Comparison of ENCODE assay signal across 24 mouse cellular contexts in the genomic region with DNA sequence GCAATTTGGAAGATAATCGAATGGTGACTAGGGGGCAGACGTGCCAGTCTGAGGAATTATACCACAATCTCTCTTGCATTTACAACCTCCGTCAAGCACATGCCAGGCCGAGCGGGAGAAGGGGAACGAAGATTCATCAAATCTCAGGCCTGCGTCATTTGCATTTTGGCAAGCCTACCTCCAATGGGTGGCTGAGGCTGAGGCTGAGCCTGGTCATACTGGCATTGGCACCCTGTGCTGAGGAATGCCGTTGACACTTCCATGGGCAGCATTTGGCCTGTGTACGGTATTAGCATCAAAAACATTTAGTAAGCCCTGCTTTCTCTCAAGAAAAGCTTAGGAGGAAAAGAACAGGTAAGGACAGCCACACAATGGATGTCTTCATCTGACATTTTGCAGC.
DNase-seq lines count a peak whose midpoint lies in the region; ATAC-seq lines count a peak whose summit lies in the region.
"Had no signal": no experiment of that assay in that cellular context is flagged by ENCODE, and none has a peak within 500 bp of the region (broad histone marks: within the 10 kb centered on the region; RNA-seq: fewer than 3 reads in every experiment).

No protein-coding gene starts in this region.

- peak; percentile 45 to 59 for DNase-seq in cerebellum, postnatal 10 days
- DNase-seq in hindbrain, embryonic 10.5 days (ENCODE audit: low spot score), result no peak
- no peak for DNase-seq in midbrain, embryonic 10.5 days (ENCODE audit: low spot score)
- DNase-seq: adrenal gland, adult 8-10 months; adrenal gland, postnatal 36 days; B cell, adult 2 months; cerebellum, adult 18-20 months; cerebellum, adult 9-11 months; embryo, embryonic 11 days; gastrocnemius, postnatal 10 days; heart, adult 18-20 months; heart, postnatal 10 days; heart, postnatal 4 days had no signal

- no peaks in the 10 kb centered on the region for H3K4me1 ChIP-seq in hindbrain, embryonic 15.5 days (replicated peaks)
- no peaks in the 10 kb centered on the region for H3K4me1 ChIP-seq in hindbrain, embryonic 10.5 days (replicated peaks)
- no peaks in the 10 kb centered on the region for H3K4me1 ChIP-seq in midbrain, embryonic 13.5 days (replicated peaks)
- H3K4me1 ChIP-seq in midbrain, embryonic 10.5 days, result no peaks in the 10 kb centered on the region
- peaks cover 2% of the 10 kb centered on the region; the same call in 1 of the 2 replicates for H3K4me1 ChIP-seq in midbrain, embryonic 16.5 days (ENCODE audit: control insufficient read depth, insufficient read depth, low read length)
- H3K4me1 ChIP-seq: embryonic facial prominence, embryonic 12.5 days; forebrain, embryonic 15.5 days; heart, embryonic 10.5 days; intestine, embryonic 15.5 days had no signal

- no peak overlapping the region for H3K27ac ChIP-seq in hindbrain, embryonic 15.5 days (replicated peaks)
- H3K27ac ChIP-seq in hindbrain, embryonic 10.5 days, result no peak overlapping the region
- no peak overlapping the region for H3K27ac ChIP-seq in midbrain, embryonic 13.5 days
- H3K27ac ChIP-seq in midbrain, embryonic 10.5 days (replicated peaks), result no peak overlapping the region
- H3K27ac ChIP-seq in midbrain, embryonic 16.5 days (ENCODE audit: low read length), result no peak overlapping the region
- H3K27ac ChIP-seq: embryonic facial prominence, embryonic 12.5 days; forebrain, embryonic 15.5 days; heart, embryonic 10.5 days; intestine, embryonic 15.5 days had no signal

- H3K4me3 ChIP-seq in hindbrain, embryonic 15.5 days, result no peak overlapping the region
- no peak overlapping the region for H3K4me3 ChIP-seq in hindbrain, embryonic 10.5 days
- no peak overlapping the region for H3K4me3 ChIP-seq in midbrain, embryonic 13.5 days (replicated peaks)
- no peak overlapping the region for H3K4me3 ChIP-seq in midbrain, embryonic 10.5 days
- H3K4me3 ChIP-seq in midbrain, embryonic 16.5 days (ENCODE audit: low read depth, low read length), result no peak overlapping the region
- H3K4me3 ChIP-seq: embryonic facial prominence, embryonic 12.5 days; forebrain, embryonic 15.5 days; heart, embryonic 10.5 days; intestine, embryonic 15.5 days had no signal

- H3K36me3 ChIP-seq in hindbrain, embryonic 15.5 days, result no peaks in the 10 kb centered on the region
- no peaks in the 10 kb centered on the region for H3K36me3 ChIP-seq in hindbrain, embryonic 10.5 days
- H3K36me3 ChIP-seq in midbrain, embryonic 13.5 days, result no peaks in the 10 kb centered on the region
- no peaks in the 10 kb centered on the region for H3K36me3 ChIP-seq in midbrain, embryonic 10.5 days
- no peaks in the 10 kb centered on the region for H3K36me3 ChIP-seq in midbrain, embryonic 16.5 days (ENCODE audit: control insufficient read depth, insufficient read depth, low read length)
- H3K36me3 ChIP-seq: embryonic facial prominence, embryonic 12.5 days; forebrain, embryonic 15.5 days; G1E; heart, embryonic 10.5 days; intestine, embryonic 15.5 days had no signal

- no peak overlapping the region for H3K4me2 ChIP-seq in hindbrain, embryonic 15.5 days
- H3K4me2 ChIP-seq in midbrain, embryonic 13.5 days (replicated peaks), result no peak overlapping the region
- no peak overlapping the region for H3K4me2 ChIP-seq in midbrain, embryonic 16.5 days (ENCODE audit: low read length)
- H3K4me2 ChIP-seq: embryonic facial prominence, embryonic 12.5 days; forebrain, embryonic 15.5 days; intestine, embryonic 15.5 days had no signal

- no peaks in the 10 kb centered on the region for H3K9me3 ChIP-seq in hindbrain, embryonic 15.5 days
- H3K9me3 ChIP-seq in hindbrain, embryonic 10.5 days, result no peaks in the 10 kb centered on the region
- H3K9me3 ChIP-seq in midbrain, embryonic 13.5 days, result no peaks in the 10 kb centered on the region
- no peaks in the 10 kb centered on the region for H3K9me3 ChIP-seq in midbrain, embryonic 10.5 days (replicated peaks)
- H3K9me3 ChIP-seq in midbrain, embryonic 16.5 days (replicated peaks; ENCODE audit: control insufficient read depth, low read length, poor library complexity, severe bottlenecking), result no peaks in the 10 kb centered on the region
- H3K9me3 ChIP-seq: embryonic facial prominence, embryonic 12.5 days; forebrain, embryonic 15.5 days; heart, embryonic 10.5 days; intestine, embryonic 15.5 days had no signal

- no peak overlapping the region for H3K9ac ChIP-seq in hindbrain, embryonic 15.5 days
- no peak overlapping the region for H3K9ac ChIP-seq in midbrain, embryonic 13.5 days (replicated peaks)
- H3K9ac ChIP-seq in midbrain, embryonic 16.5 days (ENCODE audit: low read depth, low read length), result no peak overlapping the region
- H3K9ac ChIP-seq: embryonic facial prominence, embryonic 12.5 days; forebrain, embryonic 15.5 days; intestine, embryonic 15.5 days had no signal

- WGBS in hindbrain, embryonic 15.5 days, result 49% methylated on average over 9 of the region's 9 CpGs
- WGBS in hindbrain, embryonic 10.5 days, result 84% methylated on average over 9 of the region's 9 CpGs
- 78% methylated on average over 9 of the region's 9 CpGs for WGBS in midbrain, embryonic 13.5 days
- WGBS in midbrain, embryonic 10.5 days, result 78% methylated on average over 9 of the region's 9 CpGs
- 56% methylated on average over 9 of the region's 9 CpGs for WGBS in midbrain, embryonic 16.5 days

- H3K27me3 ChIP-seq in hindbrain, embryonic 15.5 days, result no peaks in the 10 kb centered on the region
- no peaks in the 10 kb centered on the region for H3K27me3 ChIP-seq in hindbrain, embryonic 10.5 days (ENCODE audit: insufficient read depth, poor library complexity, severe bottlenecking)
- no peaks in the 10 kb centered on the region for H3K27me3 ChIP-seq in midbrain, embryonic 13.5 days
- no peaks in the 10 kb centered on the region for H3K27me3 ChIP-seq in midbrain, embryonic 10.5 days (ENCODE audit: low read depth, poor library complexity, severe bottlenecking)
- no peaks in the 10 kb centered on the region for H3K27me3 ChIP-seq in midbrain, embryonic 16.5 days (ENCODE audit: control insufficient read depth, insufficient read depth, low read depth, low read length)
- H3K27me3 ChIP-seq: forebrain, embryonic 15.5 days; intestine, embryonic 15.5 days had no signal

- no peak for ATAC-seq in cerebellum, adult (ENCODE audit: insufficient number of reproducible peaks, low FRiP score, low TSS enrichment)
- ATAC-seq in hindbrain, embryonic 15.5 days (ENCODE audit: low FRiP score, low read depth), result 0 out of 2 replicates have a peak, but pooled peaks have one; percentile 38
- 0 out of 2 replicates have a peak, but pooled peaks have one; percentile 20 for ATAC-seq in midbrain, embryonic 13.5 days
- ATAC-seq in midbrain, embryonic 16.5 days, result peak; percentile 25; the same call in 1 of the 2 replicates
- no peak for ATAC-seq in erythroid progenitor cell, adult 5-6 weeks (replicated peaks; ENCODE audit: low FRiP score, poor library complexity, severe bottlenecking)
- ATAC-seq: CD4-positive, CD25-positive, alpha-beta regulatory T cell, adult 4 months; forebrain, embryonic 15.5 days; intestine, embryonic 15.5 days had no signal

Comparison
In these comparisons a context has a peak if more than half of its experiments do, and no peak if none do; other contexts are left out.
1. DNase-seq: peak in cerebellum, postnatal 10 days (2 of 2); none in hindbrain, embryonic 10.5 days (single experiment) and midbrain, embryonic 10.5 days (single experiment).
2. ATAC-seq: peak in hindbrain, embryonic 15.5 days (single experiment), midbrain, embryonic 13.5 days (single experiment) and midbrain, embryonic 16.5 days (single experiment); none in cerebellum, adult (single experiment) and erythroid progenitor cell, adult 5-6 weeks (single experiment).